Mouse (Mus musculus): ENCODE measurements around the gene Pdzd2.

Pdzd2 gene

GRCm38 (mm10) chr15:12348950-12349349 is 390.8 kb downstream of the Pdzd2 start:
- DNase-seq (ENCODE audit: low spot score): no peak

GRCm38 (mm10) chr15:12346916-12347315 is 392.8 kb downstream of the Pdzd2 start:
- DNase-seq (ENCODE audit: low spot score): no peak

- DNase-seq (ENCODE audit: low spot score): no peak
Measured at GRCm38 (mm10) chr15:12341401-12341758, 398.3 kb downstream of the Pdzd2 start.

GRCm38 (mm10) chr15:12340536-12341400 is 399.0 kb downstream of the Pdzd2 start:
- no peak for DNase-seq (ENCODE audit: low spot score)

GRCm38 (mm10) chr15:12337779-12338137 is 402.0 kb downstream of the Pdzd2 start:
- DNase-seq (ENCODE audit: low spot score): no peak

GRCm38 (mm10) chr15:12337030-12337778 is 402.5 kb downstream of the Pdzd2 start:
- no peak for DNase-seq (ENCODE audit: low spot score)

- no peak for DNase-seq (ENCODE audit: low spot score)
Measured at GRCm38 (mm10) chr15:12334381-12334780, 405.3 kb downstream of the Pdzd2 start.

GRCm38 (mm10) chr15:12331300-12331699 is 408.4 kb downstream of the Pdzd2 start:
- DNase-seq (ENCODE audit: low spot score): no peak

- no peak for DNase-seq (ENCODE audit: low spot score)
Measured at GRCm38 (mm10) chr15:12330892-12331291, 408.8 kb downstream of the Pdzd2 start.

- no peak for DNase-seq (ENCODE audit: low spot score)
Measured at GRCm38 (mm10) chr15:12330389-12330788, 409.3 kb downstream of the Pdzd2 start.

- DNase-seq (ENCODE audit: low spot score): no peak
Measured at GRCm38 (mm10) chr15:12324326-12324725, 415.4 kb downstream of the Pdzd2 start.

- DNase-seq (ENCODE audit: low spot score): no peak
Measured at GRCm38 (mm10) chr15:12322676-12323402, 416.9 kb downstream of the Pdzd2 start.

GRCm38 (mm10) chr15:12321788-12322621 is 417.7 kb downstream of the Pdzd2 start, which contains the start of gene 1810049J17Rik:
Gene 1810049J17Rik (minus strand): TSS chr15:12321899.
- no peak for DNase-seq (ENCODE audit: low spot score)

GRCm38 (mm10) chr15:12321091-12321787 is 418.5 kb downstream of the Pdzd2 start, which contains the start of gene Golph3:
Gene Golph3 (plus strand): TSS chr15:12321450.
- DNase-seq (ENCODE audit: low spot score): peak; percentile 85

- no peak for DNase-seq (ENCODE audit: low spot score)
Measured at GRCm38 (mm10) chr15:12320441-12321090, 419.2 kb downstream of the Pdzd2 start.

- DNase-seq (ENCODE audit: low spot score): no peak
Measured at GRCm38 (mm10) chr15:12319889-12320288, 419.8 kb downstream of the Pdzd2 start.

GRCm38 (mm10) chr15:12318451-12318850 is 421.3 kb downstream of the Pdzd2 start:
- no peak for DNase-seq (ENCODE audit: low spot score)

- DNase-seq (ENCODE audit: low spot score): no peak
Measured at GRCm38 (mm10) chr15:12317290-12317689, 422.4 kb downstream of the Pdzd2 start.

GRCm38 (mm10) chr15:12315996-12316395 is 423.7 kb downstream of the Pdzd2 start:
- no peak for DNase-seq (ENCODE audit: low spot score)

GRCm38 (mm10) chr15:12314584-12314983 is 425.1 kb downstream of the Pdzd2 start:
- no peak for DNase-seq (ENCODE audit: low spot score)

Measured in layer of hippocampus, adult 9-10 months (tissue).